Mouse (Mus musculus): Measurements from ENCODE around the gene AL607142.1. TPM values are rescaled to one million over a fixed set of nuclear protein-coding genes. Genes with fewer than 3 reads are reported as not detected.

AL607142.1 gene
- polyA plus RNA-seq, 1 experiment from 2014 or later, result not detected

GRCm38 (mm10) chr4:120071842-120072507 is 7.2 kb downstream of the AL607142.1 start:
- H3K27ac ChIP-seq, result no peak overlapping the region
- no peak for ATAC-seq (ENCODE audit: insufficient number of reproducible peaks, insufficient read depth, low FRiP score, low TSS enrichment)
- 65% methylated on average over 15 of the region's 15 CpGs for WGBS

GRCm38 (mm10) chr4:120074061-120074460 is 9.3 kb downstream of the AL607142.1 start:
- H3K4me3 ChIP-seq, result no peak overlapping the region
- ATAC-seq (ENCODE audit: insufficient number of reproducible peaks, insufficient read depth, low FRiP score, low TSS enrichment), result no peak
- no peaks in the 10 kb centered on the region for H3K9me3 ChIP-seq
- no peaks in the 10 kb centered on the region for H3K36me3 ChIP-seq
- H3K4me1 ChIP-seq, result peaks cover 4% of the 10 kb centered on the region; the same call in 1 of the 2 replicates
- 63% methylated on average over 5 of the region's 5 CpGs for WGBS
- H3K27ac ChIP-seq, result no peak overlapping the region
- H3K9ac ChIP-seq, result no peak overlapping the region
- H3K4me2 ChIP-seq (replicated peaks), result no peak overlapping the region
- no peaks in the 10 kb centered on the region for H3K27me3 ChIP-seq

More at GRCm38 (mm10) chr4:120071842-120072507, 7.2 kb downstream of the AL607142.1 start:
- no peaks in the 10 kb centered on the region for H3K27me3 ChIP-seq
- no peak overlapping the region for H3K4me3 ChIP-seq
- no peaks in the 10 kb centered on the region for H3K36me3 ChIP-seq
- H3K9ac ChIP-seq, result no peak overlapping the region
- peaks cover 4% of the 10 kb centered on the region; the same call in 1 of the 2 replicates for H3K4me1 ChIP-seq
- no peaks in the 10 kb centered on the region for H3K9me3 ChIP-seq
- no peak overlapping the region for H3K4me2 ChIP-seq (replicated peaks)

- no peaks in the 10 kb centered on the region for H3K36me3 ChIP-seq
These were observed 12.5 kb downstream of the AL607142.1 start for GRCm38 (mm10) chr4:120077322-120077721.

GRCm38 (mm10) chr4:120082527-120082926 is 17.7 kb downstream of the AL607142.1 start:
- 83% methylated on average over 5 of the region's 5 CpGs for WGBS
- Histone ChIP-seq H3K27ac (no peak overlapping the region), H3K4me1 (no peaks in the 10 kb centered on the region), H3K9ac (no peak overlapping the region), H3K36me3 (no peaks in the 10 kb centered on the region), H3K9me3 (no peaks in the 10 kb centered on the region), H3K27me3 (no peaks in the 10 kb centered on the region), H3K4me3 (no peak overlapping the region), H3K4me2 (replicated peaks) (no peak overlapping the region)
- no peak for ATAC-seq (ENCODE audit: insufficient number of reproducible peaks, insufficient read depth, low FRiP score, low TSS enrichment)

More at GRCm38 (mm10) chr4:120077322-120077721, 12.5 kb downstream of the AL607142.1 start:
- no peak overlapping the region for H3K4me3 ChIP-seq
- no peak for ATAC-seq (ENCODE audit: insufficient number of reproducible peaks, insufficient read depth, low FRiP score, low TSS enrichment)
- no peak overlapping the region for H3K27ac ChIP-seq
- H3K4me2 ChIP-seq (replicated peaks), result no peak overlapping the region
- no peak overlapping the region for H3K9ac ChIP-seq
- 86% methylated on average over 8 of the region's 8 CpGs for WGBS
- H3K27me3 ChIP-seq, result no peaks in the 10 kb centered on the region
- peaks cover 4% of the 10 kb centered on the region; the same call in 1 of the 2 replicates for H3K4me1 ChIP-seq
- no peaks in the 10 kb centered on the region for H3K9me3 ChIP-seq

- 72% methylated on average over 3 of the region's 3 CpGs for WGBS
- H3K9ac ChIP-seq, result no peak overlapping the region
- no peak overlapping the region for H3K27ac ChIP-seq
- ATAC-seq (ENCODE audit: insufficient number of reproducible peaks, insufficient read depth, low FRiP score, low TSS enrichment), result no peak
- no peak overlapping the region for H3K4me3 ChIP-seq
- no peaks in the 10 kb centered on the region for H3K9me3 ChIP-seq
- no peaks in the 10 kb centered on the region for H3K27me3 ChIP-seq
- no peaks in the 10 kb centered on the region for H3K4me1 ChIP-seq
- H3K36me3 ChIP-seq, result no peaks in the 10 kb centered on the region
- no peak overlapping the region for H3K4me2 ChIP-seq (replicated peaks)
These were observed 18.9 kb downstream of the AL607142.1 start for GRCm38 (mm10) chr4:120083700-120084099.

- ATAC-seq (ENCODE audit: insufficient number of reproducible peaks, insufficient read depth, low FRiP score, low TSS enrichment), result no peak
- Histone ChIP-seq H3K4me1 (no peaks in the 10 kb centered on the region), H3K27me3 (no peaks in the 10 kb centered on the region), H3K27ac (no peak overlapping the region), H3K4me3 (no peak overlapping the region), H3K9ac (no peak overlapping the region), H3K9me3 (no peaks in the 10 kb centered on the region), H3K4me2 (replicated peaks) (no peak overlapping the region), H3K36me3 (no peaks in the 10 kb centered on the region)
- WGBS, result 87% methylated on average over 8 of the region's 8 CpGs
These were observed 24.7 kb downstream of the AL607142.1 start for GRCm38 (mm10) chr4:120089536-120089935.

GRCm38 (mm10) chr4:120091997-120092783 is 27.4 kb downstream of the AL607142.1 start:
- Histone ChIP-seq H3K4me2 (replicated peaks) (no peak overlapping the region), H3K36me3 (no peaks in the 10 kb centered on the region), H3K9ac (no peak overlapping the region), H3K4me3 (no peak overlapping the region), H3K27ac (no peak overlapping the region), H3K27me3 (no peaks in the 10 kb centered on the region), H3K9me3 (no peaks in the 10 kb centered on the region), H3K4me1 (no peaks in the 10 kb centered on the region)
- ATAC-seq (ENCODE audit: insufficient number of reproducible peaks, insufficient read depth, low FRiP score, low TSS enrichment), result no peak
- WGBS, result 85% methylated on average over 1 of the region's 1 CpGs

- Histone ChIP-seq H3K27ac (no peak overlapping the region), H3K9me3 (peaks cover 8% of the 10 kb centered on the region), H3K4me2 (replicated peaks) (no peak overlapping the region), H3K4me1 (no peaks in the 10 kb centered on the region), H3K27me3 (no peaks in the 10 kb centered on the region), H3K9ac (no peak overlapping the region), H3K4me3 (no peak overlapping the region), H3K36me3 (no peaks in the 10 kb centered on the region)
- WGBS, result 91% methylated on average over 19 of the region's 19 CpGs
- ATAC-seq (ENCODE audit: insufficient number of reproducible peaks, insufficient read depth, low FRiP score, low TSS enrichment), result no peak
These were observed 32.1 kb downstream of the AL607142.1 start for GRCm38 (mm10) chr4:120096935-120097334.

- peaks cover 8% of the 10 kb centered on the region for H3K9me3 ChIP-seq
- H3K36me3 ChIP-seq, result no peaks in the 10 kb centered on the region
- no peak overlapping the region for H3K4me2 ChIP-seq (replicated peaks)
- H3K27me3 ChIP-seq, result no peaks in the 10 kb centered on the region
- no peak for ATAC-seq (ENCODE audit: insufficient number of reproducible peaks, insufficient read depth, low FRiP score, low TSS enrichment)
- H3K27ac ChIP-seq, result no peak overlapping the region
- no peak overlapping the region for H3K9ac ChIP-seq
- H3K4me3 ChIP-seq, result no peak overlapping the region
- no peaks in the 10 kb centered on the region for H3K4me1 ChIP-seq
These were observed 36.4 kb downstream of the AL607142.1 start for GRCm38 (mm10) chr4:120101186-120101585.

- no peak overlapping the region for H3K4me2 ChIP-seq (replicated peaks)
- ATAC-seq (ENCODE audit: insufficient number of reproducible peaks, insufficient read depth, low FRiP score, low TSS enrichment), result no peak
- no peaks in the 10 kb centered on the region for H3K36me3 ChIP-seq
- H3K4me1 ChIP-seq, result no peaks in the 10 kb centered on the region
- WGBS, result 57% methylated on average over 5 of the region's 5 CpGs
- H3K27ac ChIP-seq, result no peak overlapping the region
- H3K27me3 ChIP-seq, result no peaks in the 10 kb centered on the region
- H3K4me3 ChIP-seq, result no peak overlapping the region
- no peaks in the 10 kb centered on the region for H3K9me3 ChIP-seq
- no peak overlapping the region for H3K9ac ChIP-seq
These were observed 39.8 kb downstream of the AL607142.1 start for GRCm38 (mm10) chr4:120104599-120104998.

GRCm38 (mm10) chr4:120106362-120106761 is 41.6 kb downstream of the AL607142.1 start:
- H3K27me3 ChIP-seq, result no peaks in the 10 kb centered on the region
- H3K9ac ChIP-seq, result no peak overlapping the region
- 87% methylated on average over 3 of the region's 3 CpGs for WGBS
- no peak for ATAC-seq (ENCODE audit: insufficient number of reproducible peaks, insufficient read depth, low FRiP score, low TSS enrichment)
- H3K36me3 ChIP-seq, result no peaks in the 10 kb centered on the region
- no peaks in the 10 kb centered on the region for H3K9me3 ChIP-seq
- H3K4me1 ChIP-seq, result no peaks in the 10 kb centered on the region
- no peak overlapping the region for H3K27ac ChIP-seq
- no peak overlapping the region for H3K4me3 ChIP-seq
- no peak overlapping the region for H3K4me2 ChIP-seq (replicated peaks)

- ATAC-seq (ENCODE audit: insufficient number of reproducible peaks, insufficient read depth, low FRiP score, low TSS enrichment), result no peak
- Histone ChIP-seq H3K36me3 (no peaks in the 10 kb centered on the region), H3K4me3 (no peak overlapping the region), H3K27me3 (no peaks in the 10 kb centered on the region), H3K9ac (no peak overlapping the region), H3K9me3 (no peaks in the 10 kb centered on the region), H3K4me1 (no peaks in the 10 kb centered on the region), H3K4me2 (replicated peaks) (no peak overlapping the region), H3K27ac (no peak overlapping the region)
- WGBS, result 78% methylated on average over 8 of the region's 8 CpGs
These were observed 43.0 kb downstream of the AL607142.1 start for GRCm38 (mm10) chr4:120107787-120108186.

All from embryonic facial prominence, embryonic 12.5 days (tissue).